Mouse (Mus musculus): Measurements from ENCODE around the gene Slc22a14.

Slc22a14 gene

DNA sequence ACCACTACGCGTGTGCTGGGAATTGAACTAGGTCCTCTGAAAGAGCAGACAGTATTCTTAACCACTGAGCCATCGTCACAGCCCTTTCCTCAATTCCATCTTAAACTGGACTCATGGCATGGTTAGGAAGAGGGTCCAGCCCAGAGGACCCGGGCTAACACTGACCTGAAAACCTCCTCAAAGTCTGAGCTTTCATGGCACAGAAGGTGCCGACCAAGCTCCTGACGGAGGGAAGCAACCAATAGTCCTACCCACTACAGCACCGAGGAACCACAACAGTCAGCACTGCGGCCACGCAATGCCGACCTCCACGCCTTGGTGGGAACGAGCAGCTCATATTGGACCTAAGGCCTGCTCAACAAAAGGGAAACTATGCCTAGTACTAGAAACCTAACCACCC lies 109.2 kb downstream of the Slc22a14 start:
- DNase-seq, result no peak

DNA sequence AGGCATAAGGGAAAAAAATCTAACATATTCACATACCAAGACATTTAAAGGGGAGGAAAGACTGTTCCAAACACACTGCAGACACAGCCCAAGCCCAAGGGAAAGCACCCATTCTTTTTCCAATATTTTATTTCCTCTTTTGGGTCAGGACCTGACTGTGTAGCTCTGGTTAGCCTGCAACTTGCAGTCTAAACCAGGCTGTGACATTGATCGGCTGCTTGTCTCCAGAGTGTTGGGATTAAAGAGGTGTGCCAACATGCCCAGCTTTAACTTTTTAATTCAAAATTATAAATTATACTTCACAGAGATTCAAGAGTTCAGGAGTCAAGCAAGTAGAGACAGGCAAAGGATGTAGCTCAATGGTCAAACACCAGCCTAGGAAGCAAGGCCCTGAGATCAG lies 110.3 kb downstream of the Slc22a14 start:
- no peak for DNase-seq

DNA sequence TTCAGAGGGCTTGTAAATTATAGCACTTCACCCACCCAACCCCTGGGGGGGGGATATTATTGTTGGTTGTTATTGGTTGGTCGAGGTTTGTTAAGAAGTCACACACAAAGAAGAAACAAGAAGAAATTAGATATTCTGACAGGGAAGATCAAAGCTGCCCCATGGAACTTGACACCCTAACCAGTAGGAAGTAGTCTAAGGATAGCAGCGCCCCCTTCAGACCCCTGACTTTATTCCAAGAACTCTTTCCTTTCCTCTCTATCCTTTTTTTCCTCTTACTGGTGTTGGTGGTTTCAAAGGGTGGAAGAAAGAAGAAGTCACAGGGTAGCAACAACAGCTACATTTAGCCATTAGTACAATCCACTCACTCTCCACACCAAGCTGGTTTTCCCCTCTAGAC lies 111.2 kb downstream of the Slc22a14 start:
- DNase-seq, result no peak

DNA sequence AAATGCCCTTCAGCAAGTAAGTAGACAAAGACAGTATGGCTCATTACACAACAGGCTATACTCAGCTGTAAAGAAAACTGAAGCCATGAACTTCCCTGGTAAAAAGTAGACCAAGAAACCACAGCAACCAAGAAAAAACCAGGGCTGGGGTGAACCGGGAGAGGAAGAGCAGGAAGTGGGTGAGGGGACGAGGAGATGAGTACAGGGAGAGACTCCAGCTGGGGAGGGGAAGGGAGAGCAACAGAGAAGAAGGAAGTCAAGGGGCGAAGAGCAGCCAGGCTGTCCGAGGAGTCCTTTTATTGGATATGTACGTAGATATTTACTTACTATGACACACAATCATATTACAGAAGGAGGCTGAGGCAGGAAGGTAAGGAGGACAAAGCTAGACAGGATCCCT lies 117.4 kb downstream of the Slc22a14 start:
- DNase-seq, result no peak

DNA sequence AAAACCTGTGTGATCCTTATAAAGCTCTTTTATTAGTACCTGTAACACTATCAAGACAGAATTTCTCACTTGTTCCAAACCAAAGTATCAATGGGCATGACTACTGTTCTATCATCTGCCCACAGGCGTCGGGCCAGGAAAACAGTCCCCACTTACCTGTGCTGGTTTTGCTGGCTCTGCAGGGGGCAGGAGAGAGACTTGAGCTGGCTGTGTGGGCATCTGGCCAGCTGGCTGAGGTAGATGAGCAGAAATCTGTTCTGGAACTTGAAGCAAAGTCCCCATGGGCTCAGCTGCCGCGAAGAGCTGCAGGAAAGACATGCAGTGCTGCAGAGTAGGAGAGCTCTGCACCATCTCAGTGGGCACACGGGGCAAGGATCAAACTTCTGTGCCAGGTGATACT lies 118.5 kb downstream of the Slc22a14 start:
- DNase-seq, result peak; percentile 88

DNA sequence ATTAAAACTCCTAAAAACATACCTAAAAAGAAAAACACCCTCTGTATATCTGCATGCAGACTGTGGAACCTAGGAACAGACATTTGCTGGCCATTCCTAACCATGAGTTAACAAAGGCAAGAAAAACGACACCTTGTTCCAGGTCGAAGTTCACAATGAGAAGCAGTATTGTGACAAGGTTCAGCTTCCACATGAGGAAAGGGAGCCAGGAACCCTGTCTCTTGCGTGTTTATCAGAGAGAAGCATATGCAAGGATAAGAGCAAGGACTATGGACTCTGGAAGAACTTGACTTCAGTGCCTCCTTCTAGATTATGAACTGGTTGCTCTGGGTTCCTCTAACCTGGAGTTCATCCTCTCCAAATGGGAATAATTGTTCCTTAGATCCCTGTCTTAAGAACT lies 121.4 kb downstream of the Slc22a14 start:
- peak; percentile 52 for DNase-seq

DNA sequence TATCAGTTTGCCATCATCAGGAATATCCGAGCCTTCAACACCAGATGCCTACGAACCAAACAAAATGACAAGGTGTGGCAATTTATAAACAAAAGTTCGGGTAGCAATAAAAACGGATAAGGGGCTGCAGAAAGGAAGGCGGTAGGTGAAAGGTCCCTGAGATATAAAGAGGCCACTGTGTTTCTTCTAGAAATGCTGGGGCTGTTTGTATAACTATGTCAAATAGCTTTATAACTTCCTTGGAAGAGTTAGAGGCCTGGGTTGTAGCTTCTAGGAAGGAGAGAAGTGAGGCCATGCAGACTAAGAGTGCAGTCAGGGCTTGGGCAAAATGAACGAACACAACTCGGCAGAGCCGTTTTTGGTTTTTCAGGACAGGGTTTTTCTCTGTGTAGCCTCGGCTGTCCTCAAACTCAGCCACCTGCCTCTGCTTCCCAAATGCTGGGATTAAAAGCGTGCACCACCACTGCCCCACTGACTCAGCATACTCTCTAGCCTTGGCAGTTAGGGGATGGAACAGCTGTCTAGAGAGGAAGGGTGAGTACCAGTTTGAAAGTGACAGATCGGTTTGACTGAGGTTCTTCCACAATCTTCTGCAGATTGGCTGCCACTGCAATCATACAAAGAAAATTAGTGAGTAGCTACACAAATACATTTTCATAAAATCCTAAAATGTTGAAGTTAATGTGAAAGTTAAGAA lies 124.0 kb downstream of the Slc22a14 start:
- no peak for DNase-seq

DNA sequence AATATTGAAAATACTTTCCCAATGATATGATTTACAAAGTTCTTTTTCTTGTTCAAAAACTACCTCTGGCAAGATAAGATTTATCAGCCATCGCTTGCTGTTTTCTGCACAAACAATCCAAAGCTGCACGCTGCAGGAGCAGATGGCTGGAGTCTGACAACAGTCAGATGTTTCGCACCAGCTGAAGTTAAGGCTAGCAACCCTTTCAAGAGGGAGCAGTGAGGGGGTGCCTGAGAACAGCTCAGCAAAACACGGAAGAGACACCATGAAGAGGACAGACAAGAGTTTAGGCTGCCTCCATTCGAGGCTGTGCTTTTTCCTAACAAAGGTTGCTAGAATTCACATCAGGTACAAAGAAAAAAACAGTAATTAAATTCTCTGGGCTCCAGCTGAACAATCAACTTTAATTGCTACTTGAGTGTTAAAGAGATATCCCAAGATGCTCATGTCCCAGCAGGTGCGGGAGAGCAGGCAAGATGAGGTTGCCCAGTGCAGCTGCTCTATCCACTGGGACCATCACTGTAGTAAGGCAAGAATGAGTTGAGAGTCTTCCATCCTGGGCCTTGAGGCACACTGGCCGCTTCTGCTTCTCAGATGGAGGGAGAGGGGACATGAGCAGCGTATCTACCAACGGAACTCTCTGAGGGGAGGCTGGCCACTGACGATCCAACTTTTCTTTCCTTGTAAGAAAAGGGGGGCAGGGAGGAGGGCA lies 124.9 kb downstream of the Slc22a14 start:
- no peak for DNase-seq

DNA sequence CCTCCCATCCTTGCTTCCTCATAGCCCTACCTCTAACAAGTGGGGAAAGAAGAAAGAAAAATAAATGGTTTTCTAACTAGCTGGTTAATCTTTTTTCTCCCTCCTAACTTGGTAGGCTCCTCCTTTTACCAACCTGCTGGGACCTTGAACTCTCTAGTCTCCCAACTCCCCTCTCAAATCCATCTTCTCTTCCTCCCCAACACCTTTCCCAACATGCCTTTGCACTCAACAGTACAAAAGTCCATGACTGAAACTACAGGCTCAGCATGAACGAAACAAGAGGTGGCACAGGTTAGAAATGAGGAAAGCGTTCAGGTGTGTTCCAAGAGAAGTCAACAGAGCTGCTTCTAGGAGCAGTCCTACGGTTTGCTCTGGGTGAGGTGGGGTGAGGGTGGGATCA lies 126.1 kb downstream of the Slc22a14 start:
- peak; percentile 68 for DNase-seq

DNA sequence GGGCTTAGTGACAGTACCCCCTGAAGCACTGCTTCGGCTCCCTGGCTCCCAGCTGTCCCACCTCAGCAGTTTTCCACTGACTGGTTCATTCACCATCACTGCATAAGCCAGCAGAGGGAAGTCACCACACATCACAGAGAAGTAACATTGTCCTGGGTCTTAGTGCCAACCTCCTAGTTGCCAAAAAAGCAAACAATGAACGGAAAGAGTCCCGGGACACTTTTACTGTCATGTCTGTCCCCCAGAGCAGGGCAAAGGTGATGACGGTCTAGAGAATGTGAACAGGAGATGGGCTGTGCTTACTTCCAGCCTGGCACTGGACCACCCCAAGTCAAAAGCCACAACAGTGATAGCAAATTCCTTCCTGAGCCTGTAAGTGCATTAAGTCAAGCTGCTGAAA lies 126.6 kb downstream of the Slc22a14 start:
- DNase-seq, result no peak

DNA sequence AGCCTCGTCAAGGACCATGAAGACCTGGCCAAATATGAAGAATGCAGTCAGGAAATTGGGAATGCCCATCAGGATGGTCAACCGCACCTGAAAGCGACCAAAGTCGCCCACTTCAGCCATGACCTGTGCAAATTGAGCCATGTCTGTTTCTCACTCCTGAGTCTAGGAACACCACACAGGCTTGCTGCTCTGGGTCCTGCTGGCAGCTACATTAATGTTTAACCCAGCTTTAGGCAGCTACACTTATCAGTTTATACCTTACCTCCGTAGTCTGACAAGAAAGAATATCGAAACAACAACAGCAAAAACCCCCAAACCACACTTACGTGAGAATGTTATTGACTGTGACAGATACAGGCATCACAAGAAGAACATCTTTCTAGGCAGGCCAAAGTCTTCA lies 133.8 kb downstream of the Slc22a14 start:
- DNase-seq, result no peak

DNA sequence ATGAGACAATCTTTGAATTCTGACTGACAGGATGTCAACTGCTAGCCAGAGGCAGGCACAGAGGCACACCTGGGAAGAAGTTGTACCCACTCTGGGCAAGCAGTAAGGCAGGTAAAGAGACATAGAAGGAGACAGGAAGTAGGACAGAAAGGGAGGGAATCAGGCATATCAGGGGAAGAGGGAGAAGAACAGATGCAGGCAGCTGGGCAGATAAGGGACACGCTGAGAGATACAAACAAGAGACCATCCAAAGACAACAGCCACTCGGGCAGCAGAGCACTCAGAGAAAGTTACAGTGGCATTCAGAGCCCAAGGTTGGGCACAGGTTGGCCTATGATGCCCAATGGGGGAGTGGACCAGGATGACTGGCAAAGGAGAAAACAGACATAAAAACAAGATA lies 134.5 kb downstream of the Slc22a14 start:
- DNase-seq, result no peak

DNA sequence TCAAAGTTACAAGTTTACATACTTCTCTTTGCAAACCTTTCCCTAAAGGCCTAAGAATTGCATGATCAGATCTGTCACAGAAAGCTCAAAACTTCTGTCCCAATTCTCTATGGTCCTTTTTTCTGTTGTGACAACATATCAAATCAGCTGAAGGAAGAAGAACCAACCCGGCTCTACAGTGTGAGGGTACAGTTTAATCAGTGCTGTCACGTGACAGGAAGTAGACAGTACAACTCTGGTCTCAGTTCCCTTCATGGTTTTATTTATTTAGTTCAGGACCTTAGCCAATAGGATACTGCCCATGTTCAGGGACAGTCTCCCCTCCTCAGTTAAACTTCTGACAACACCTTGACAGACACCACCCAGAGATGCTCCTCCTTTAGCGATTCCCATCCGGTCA lies 145.1 kb downstream of the Slc22a14 start:
- no peak for DNase-seq

DNA sequence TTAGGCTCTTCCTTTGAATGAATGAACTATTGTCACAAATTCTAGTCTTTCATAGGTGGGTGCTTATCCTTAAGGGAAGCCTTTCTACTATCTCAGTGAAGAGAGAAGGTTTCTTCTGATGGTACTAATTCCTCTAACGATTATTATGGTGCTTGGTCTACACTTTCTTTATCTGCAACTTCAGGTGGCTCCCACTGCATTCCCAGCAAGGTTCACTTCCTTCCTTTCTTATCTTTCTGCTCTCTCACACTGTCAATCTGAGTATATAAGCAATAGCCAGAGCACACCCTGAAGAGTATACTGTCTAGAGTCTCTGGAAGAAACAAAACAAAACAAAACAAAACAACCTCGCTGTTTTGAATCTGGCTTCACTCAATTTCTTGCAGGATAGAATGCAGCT lies 145.7 kb downstream of the Slc22a14 start:
- no peak for DNase-seq

DNA sequence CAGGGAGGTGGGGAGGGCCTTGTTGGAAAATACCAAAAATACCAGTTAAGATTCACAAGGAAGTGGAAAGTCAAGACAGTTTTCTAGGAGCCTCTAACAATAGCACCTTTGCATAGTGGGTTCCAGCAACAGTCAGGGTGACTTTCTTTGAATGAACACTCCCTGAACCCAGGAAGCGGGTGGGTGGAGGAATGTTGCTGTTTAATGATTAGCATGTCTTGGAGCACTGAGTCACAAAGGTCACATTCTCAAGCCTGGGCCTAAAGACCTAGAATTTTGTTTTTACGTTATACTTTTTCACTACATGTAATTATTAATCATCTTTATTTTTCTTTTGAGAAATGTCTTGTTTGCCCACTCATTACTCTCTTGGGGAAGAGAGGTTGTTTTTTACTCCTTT lies 150.0 kb downstream of the Slc22a14 start:
- DNase-seq, result peak; percentile 79

DNA sequence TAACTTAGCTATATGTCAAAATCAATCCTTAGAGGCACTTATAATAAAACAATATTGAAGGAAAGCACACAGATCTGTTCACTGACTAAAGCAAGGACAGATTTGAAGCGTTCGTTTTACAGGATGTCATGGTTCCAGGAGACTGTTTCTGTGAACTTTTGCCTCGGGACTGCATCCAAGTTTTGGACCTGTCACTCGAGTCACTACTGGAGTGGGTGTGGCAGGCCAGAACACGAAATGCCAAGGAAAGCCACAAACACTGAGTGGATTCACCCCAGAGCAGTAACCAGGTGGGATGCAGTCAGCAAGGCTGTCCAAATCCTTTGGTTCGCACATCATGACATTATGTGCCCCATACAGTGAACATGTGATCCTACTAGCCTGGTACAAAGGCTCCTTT lies 150.8 kb downstream of the Slc22a14 start:
- peak; percentile 45 for DNase-seq

DNA sequence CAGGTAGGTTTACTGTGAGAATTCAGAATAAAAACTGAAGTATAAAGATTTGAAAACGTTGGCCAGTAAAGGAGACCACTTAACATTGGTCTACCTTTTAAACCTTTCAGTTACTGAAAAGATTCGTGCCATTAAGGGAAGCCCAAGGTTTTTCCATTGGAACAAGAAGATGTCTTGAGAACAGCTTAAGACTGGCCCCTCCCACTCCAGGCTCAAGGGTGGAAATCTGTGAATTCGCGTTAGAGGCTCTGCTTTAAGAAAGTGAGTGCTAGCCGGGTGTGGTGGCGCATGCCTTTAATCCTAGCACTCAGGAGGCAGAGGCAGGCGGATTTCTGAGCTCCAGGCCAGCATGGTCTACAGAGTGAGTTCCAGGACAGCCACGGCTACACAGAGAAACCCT lies 152.4 kb downstream of the Slc22a14 start:
- DNase-seq, result no peak

DNA sequence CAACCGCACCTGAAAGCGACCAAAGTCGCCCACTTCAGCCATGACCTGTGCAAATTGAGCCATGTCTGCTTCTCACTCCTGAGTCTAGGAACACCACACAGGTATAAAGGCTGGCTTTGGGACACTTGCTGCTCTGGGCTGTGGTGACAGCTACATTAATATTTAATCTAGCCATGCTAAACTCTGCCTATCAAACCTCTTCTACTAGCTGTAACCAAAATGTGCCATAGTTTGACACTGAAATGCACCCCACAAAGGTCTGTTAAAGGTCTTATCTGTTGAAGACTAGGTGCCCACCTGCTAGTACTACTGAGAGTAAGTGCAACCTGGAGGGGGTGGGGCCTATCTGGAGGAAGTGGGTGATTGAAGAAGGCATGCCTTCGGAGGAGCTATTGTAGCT lies 156.4 kb downstream of the Slc22a14 start, which contains the start of gene Slc22a13:
Gene Slc22a13, minus strand, starts transcription at position 101 of the 400 bp plus-strand sequence.
- no peak for DNase-seq

DNA sequence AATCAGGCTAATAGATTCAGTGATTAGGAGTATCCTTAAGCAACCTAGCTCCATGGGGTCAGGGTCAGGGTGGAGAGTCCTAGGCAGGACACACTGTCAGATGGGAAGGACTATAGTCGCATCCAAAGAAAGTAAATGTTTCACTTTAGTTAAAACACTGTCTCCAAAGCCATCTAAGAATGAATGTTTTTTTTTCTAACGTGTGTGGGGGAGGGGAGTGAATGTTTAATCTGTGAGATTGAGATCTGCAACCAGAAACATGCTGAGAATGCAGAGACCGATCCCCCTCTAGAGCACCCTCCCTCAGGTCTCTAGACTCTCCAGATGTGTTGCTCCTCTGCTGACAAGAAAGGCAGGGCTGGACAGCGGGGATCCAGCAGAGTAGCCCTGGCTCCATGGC lies 158.2 kb downstream of the Slc22a14 start:
- DNase-seq, result peak; percentile 78

DNA sequence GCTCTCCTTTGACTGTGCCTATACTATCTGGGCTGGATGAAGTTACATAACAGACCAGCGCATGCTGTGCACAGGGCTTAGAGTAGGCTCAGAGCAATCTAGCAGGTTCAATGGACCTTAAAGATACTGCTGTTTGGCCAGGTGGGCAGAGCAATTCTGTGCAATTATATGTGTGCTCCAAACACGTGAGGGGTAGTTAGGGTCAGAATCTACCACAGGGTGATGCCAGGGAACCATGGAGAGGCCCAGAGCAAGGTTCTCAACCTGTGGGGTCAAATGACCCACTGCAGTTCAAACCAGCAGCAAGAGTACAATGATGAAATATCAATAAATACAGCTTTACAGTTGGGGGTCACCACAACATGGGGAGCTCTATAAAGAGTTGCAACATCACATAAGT lies 158.7 kb downstream of the Slc22a14 start:
- DNase-seq, result peak; percentile 75

DNA sequence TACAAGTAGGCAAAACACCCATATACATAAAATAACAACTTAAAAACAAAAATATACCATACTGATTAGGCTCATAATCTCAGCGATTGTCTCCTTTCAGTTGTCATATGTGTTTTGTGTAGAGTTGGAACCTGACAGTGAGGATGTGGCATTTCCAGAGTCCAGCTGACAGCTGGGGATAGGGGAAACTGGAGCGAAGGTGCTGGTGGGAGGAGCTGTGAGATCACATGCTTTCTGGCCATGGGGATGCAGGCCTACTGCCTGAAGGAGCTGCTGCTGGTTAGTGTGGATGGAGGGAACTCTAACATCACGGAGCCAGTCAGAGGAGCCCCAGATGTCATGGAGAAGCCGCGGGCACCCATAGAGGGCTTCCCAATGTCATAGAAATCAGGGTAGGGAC lies 159.6 kb downstream of the Slc22a14 start:
- peak; percentile 40 for DNase-seq

DNA sequence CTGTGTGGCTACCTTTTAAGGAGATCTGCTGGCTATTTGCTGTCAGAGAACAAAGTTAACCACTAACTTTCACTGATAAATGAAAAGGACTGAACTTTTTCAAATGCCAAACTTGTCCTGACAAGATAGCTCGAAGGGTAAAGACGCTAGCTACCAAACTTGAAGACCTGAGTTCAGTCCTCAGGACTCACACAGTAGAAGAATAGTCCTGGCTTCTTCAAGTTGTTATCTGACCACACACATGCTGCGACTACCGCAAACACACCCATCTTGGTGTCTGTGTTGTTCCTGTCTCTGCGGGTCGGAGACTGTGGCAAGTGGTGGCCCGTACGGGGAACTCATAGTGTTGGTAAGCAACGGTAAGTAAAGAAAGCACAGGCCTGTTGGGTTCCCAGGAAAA lies 161.7 kb downstream of the Slc22a14 start:
- DNase-seq, result no peak

DNA sequence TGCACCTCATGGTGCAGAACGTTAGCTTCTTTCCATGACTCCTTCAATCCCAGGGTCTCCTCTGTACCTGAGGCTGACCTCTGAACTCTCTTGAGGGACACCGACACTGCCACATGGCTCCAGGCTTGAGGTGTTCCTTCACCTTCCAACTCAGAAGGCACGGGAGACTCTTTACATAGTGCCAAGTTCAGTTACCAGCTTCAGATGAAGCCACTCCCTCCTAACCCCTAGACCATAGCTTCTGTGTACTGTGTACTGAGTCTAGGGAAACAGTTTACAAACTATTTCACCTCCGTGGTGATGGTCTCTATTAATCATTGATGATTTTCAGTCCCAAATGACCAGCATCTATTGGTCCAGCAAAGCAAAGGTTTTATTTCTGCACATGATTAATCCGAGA lies 163.7 kb downstream of the Slc22a14 start:
- peak; percentile 54 for DNase-seq

DNA sequence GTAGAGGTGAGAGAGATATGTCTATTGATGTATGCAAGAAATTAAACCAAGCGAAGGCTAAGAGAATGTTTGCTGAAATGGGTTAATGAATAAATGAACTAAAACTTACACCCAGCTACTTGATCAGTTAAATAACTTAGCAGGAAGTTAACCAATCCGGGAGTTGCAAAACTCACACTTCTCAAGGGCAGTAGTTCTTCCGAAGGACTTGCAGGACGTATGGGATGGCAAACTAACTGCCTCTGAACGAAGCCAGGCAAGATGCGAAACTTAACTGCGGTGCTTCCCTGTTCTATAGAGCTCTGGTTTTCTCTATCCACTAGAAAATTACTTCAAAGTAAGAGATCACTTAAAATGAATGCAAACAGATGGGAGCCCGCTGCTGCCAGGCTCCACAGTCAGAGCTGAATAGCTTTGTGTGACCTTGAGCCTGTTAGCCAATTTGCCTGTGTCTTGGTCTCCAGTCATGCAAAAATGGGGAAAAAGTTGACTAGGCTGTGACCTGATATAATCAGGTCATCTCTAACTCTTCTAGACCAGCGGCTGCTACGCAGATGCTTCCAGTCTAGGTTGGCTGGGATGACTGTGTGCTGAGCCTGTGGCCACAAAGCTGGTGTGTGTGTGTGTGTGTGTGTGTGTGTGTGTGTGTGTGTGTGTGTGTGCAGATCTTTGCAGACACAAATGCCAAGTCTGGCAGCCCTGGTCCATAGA lies 166.0 kb downstream of the Slc22a14 start:
- DNase-seq, result peak; percentile 66
